Mouse (Mus musculus): ENCODE measurements around the gene Icmt.

The Icmt gene

DNA sequence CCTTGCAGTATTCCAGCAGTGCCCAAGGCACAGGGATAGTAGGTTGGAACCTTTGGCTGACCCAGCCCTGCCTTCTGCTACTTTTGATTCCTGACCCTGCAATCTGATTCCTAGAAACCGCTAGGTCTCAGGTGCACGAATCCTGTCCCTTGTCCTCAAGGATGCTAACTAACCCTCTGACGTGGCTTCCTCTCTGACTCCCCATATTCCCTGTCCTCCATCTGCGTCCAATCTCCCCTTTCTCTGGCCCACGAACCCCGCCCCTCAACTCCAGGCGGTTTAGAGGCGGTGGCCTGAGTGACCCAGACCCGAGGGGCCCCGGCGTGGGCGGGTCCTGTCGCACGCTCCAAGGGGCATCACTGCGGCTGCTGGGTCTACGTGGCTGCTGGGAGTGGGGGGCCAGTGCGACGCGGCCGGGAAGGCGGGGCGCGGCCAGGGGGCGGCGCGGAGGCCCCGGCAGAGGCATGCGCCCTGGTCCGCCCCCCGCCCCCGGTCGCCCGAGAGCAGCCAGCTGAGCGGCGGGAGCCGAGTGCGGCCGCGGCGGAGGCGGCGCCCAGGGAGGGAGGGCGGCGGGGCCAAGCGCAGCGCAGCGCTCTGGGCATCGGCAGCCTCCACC lies 23.3 kb upstream of the Icmt start, which contains the start of gene Gpr153:
TSS of gene Gpr153 (plus strand) at position 612 of the 616 bp plus-strand sequence.
- in situ Hi-C loops (cut with MboI; ENCODE audit: unreplicated experiment in 2 of 2): no loop called here

GRCm38 (mm10) chr4:152274681-152275131 lies 22.3 kb upstream of the Icmt start:
- in situ Hi-C loops (cut with MboI; ENCODE audit: unreplicated experiment in 2 of 2): loop anchor here in 1 of 2 experiments (25.0 kb wide), 2 partner anchors 287 to 1688 kb away; partner anchors contain the start of genes A430005L14Rik, Phf13 and Thap3

DNA sequence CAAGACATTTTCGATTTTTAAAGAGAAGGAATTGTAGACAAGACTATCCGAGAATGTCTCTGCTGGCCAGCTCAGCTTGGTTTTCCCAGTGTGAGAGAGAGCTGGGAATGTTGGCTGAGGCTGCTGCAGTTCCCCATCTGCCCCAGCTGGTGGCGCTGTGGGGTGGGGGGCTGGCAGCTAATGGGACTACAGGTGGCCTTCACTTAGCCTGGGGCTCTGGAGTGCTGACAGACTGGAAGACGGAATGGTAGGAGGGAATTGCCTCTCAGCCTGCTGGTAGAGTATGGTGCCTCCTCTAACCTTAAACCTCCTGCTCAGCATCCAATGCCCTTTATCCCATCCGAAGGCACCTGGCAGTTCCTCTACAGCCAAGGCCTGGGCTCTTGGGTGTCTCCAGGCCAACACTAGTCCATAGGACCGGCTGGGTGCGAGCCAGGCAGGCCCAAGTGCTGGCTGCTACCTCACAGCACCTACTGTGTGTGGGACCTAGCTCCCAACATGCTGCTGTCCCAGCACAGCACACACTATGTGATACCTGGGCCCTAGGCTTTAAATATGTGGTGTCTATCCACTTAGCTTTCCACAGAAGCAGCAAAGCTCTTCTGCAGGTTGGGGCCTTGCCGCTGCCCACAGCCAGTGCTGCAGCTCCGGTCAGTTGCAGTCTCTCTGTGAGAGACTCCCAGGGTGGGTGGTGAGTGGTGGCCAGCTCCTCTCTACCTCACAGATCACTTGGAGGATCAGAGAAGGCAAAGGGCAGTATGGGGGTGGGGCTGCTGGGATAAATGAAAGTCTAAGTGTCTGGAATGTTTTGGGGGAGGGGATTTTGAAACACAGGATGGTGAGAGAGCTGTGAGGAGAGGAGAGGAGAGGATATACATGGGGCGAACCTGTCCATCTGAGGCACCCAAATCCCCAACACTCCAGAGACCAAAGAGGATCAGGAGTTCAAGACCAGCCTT lies 20.4 kb upstream of the Icmt start:
- in situ Hi-C loops (cut with MboI; ENCODE audit: unreplicated experiment in 2 of 2): loop anchor here in 1 of 2 experiments (25.0 kb wide), 2 partner anchors 289 to 1686 kb away; partner anchors contain the start of genes A430005L14Rik, Phf13 and Thap3

GRCm38 (mm10) chr4:152277916-152278315 lies 19.1 kb upstream of the Icmt start:
- in situ Hi-C loops (cut with MboI; ENCODE audit: unreplicated experiment in 2 of 2): loop anchor here in 1 of 2 experiments (25.0 kb wide), 2 partner anchors 291 to 1684 kb away; partner anchors contain the start of genes A430005L14Rik, Phf13 and Thap3

GRCm38 (mm10) chr4:152278986-152279385 lies 18.0 kb upstream of the Icmt start:
- in situ Hi-C loops (cut with MboI; ENCODE audit: unreplicated experiment in 2 of 2): loop anchor here in 1 of 2 experiments (25.0 kb wide), 2 partner anchors 292 to 1683 kb away; partner anchors contain the start of genes A430005L14Rik, Phf13 and Thap3

- in situ Hi-C loops (cut with MboI; ENCODE audit: unreplicated experiment in 2 of 2): loop anchor here (10.0 to 25.0 kb wide), 3 partner anchors 67 to 1681 kb away; partner anchors contain the start of genes A430005L14Rik (in 1 of the 2), Phf13 (in 1 of the 2) and Thap3 (in 1 of the 2)
Measured at GRCm38 (mm10) chr4:152281601-152282000, 15.4 kb upstream of the Icmt start.

- in situ Hi-C loops (cut with MboI; ENCODE audit: unreplicated experiment in 2 of 2): loop anchor here (10.0 to 25.0 kb wide), 3 partner anchors 68 to 1680 kb away; partner anchors contain the start of genes A430005L14Rik (in 1 of the 2), Phf13 (in 1 of the 2) and Thap3 (in 1 of the 2)
Measured at GRCm38 (mm10) chr4:152282721-152283120, 14.3 kb upstream of the Icmt start.

GRCm38 (mm10) chr4:152283186-152283950 lies 13.7 kb upstream of the Icmt start:
- in situ Hi-C loops (cut with MboI; ENCODE audit: unreplicated experiment in 2 of 2): loop anchor here (10.0 to 25.0 kb wide), 3 partner anchors 69 to 1679 kb away; partner anchors contain the start of genes A430005L14Rik (in 1 of the 2), Phf13 (in 1 of the 2) and Thap3 (in 1 of the 2)

DNA sequence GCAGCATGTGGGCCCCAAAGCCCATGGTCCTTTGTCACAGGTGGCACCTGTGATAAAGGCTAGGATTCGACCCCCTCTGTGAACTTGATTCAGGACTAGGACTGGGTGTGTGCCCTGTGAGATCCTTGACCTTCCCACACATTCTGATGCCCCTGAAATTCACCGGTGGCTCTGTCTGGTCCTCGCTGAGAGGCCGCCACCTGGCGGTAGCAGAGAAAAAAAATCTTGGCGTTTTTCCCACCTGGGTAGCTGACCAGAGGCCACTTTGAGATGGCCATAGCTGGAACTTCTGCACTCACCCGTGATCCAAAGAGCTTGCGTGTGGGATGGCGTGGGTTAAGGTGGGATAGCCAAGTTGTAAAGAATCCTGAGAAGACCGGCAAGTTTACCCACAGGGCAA lies 11.5 kb upstream of the Icmt start:
- in situ Hi-C loops (cut with MboI; ENCODE audit: unreplicated experiment in 2 of 2): loop anchor here (5.0 to 25.0 kb wide), 5 partner anchors 71 to 1677 kb away; partner anchors contain the start of genes A430005L14Rik (in 1 of the 2), Phf13 (in 1 of the 2) and Thap3 (in 1 of the 2)

DNA sequence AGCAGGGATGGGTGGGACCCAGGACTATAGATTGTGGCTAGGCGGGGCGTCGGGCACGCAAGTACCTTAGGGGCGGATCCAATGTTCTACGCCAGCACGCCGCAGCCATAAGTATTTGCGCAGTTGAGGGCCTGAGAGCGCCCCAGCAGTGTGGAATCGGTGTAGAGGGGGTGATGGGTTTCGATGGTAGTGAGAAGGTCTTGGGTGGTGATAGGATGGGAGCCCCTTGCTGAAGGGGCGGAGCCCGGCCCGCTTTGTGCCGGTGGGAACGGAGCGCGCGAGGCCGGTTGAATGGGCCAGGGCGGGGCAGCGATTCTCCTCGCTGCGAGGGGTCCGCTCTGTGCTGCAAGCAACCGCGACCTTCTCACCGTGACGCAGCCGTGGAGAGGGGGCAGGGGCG lies 10.8 kb upstream of the Icmt start:
- in situ Hi-C loops (cut with MboI; ENCODE audit: unreplicated experiment in 2 of 2): loop anchor here (5.0 to 25.0 kb wide), 5 partner anchors 71 to 1676 kb away; partner anchors contain the start of genes A430005L14Rik (in 1 of the 2), Phf13 (in 1 of the 2) and Thap3 (in 1 of the 2)

DNA sequence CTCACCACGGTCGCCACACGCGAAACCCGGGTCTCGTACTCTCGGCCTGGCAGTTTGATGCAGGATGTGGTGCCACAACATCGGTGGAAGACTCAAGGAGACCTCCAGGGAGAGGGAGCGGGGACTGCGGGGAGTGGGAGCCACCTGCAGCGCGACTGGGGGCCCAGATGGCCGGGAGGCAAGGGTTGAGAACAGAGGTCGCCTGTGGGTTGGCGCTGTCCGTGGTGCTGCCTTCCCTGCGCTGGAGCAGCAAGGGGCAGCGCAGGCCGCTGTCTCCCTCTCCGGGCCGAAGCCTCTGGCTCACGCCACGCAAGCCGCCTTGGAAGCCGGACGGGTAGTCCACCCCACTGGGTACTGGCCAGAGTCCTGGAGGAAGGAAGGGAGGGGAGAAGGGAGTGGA lies 10.1 kb upstream of the Icmt start:
- in situ Hi-C loops (cut with MboI; ENCODE audit: unreplicated experiment in 2 of 2): loop anchor here (5.0 to 25.0 kb wide), 5 partner anchors 72 to 1675 kb away; partner anchors contain the start of genes A430005L14Rik (in 1 of the 2), Phf13 (in 1 of the 2) and Thap3 (in 1 of the 2)

GRCm38 (mm10) chr4:152287317-152288120 lies 9.5 kb upstream of the Icmt start:
- in situ Hi-C loops (cut with MboI; ENCODE audit: unreplicated experiment in 2 of 2): loop anchor here (5.0 to 25.0 kb wide), 5 partner anchors 73 to 1675 kb away; partner anchors contain the start of genes A430005L14Rik (in 1 of the 2), Phf13 (in 1 of the 2) and Thap3 (in 1 of the 2)

- in situ Hi-C loops (cut with MboI; ENCODE audit: unreplicated experiment in 2 of 2): loop anchor here (5.0 to 25.0 kb wide), 5 partner anchors 74 to 1674 kb away; partner anchors contain the start of genes A430005L14Rik (in 1 of the 2), Phf13 (in 1 of the 2) and Thap3 (in 1 of the 2)
Measured at GRCm38 (mm10) chr4:152288398-152288945, 8.6 kb upstream of the Icmt start.

DNA sequence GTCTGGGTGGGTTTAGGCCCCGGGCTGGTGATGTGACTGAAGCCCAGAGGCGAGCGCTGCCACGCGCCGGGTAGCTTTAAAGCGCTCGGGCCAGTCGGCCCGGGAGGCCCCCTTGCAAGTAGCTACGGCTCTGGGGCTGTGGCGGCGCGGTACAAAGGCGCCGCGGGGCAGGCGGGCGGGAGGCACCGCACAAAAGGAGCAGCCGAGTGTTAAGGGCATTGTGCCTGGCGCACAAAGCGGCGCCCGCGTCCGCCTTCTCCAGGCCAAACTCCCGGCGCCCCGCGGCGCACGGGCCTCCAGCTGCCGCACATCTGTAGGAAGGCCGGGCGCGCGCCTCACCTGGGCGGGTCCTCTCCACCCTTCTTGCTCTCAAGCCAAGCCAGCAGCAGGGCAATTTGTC lies 6.6 kb upstream of the Icmt start:
- in situ Hi-C loops (cut with MboI; ENCODE audit: unreplicated experiment in 2 of 2): loop anchor here in 1 of 2 experiments (5.0 to 25.0 kb wide), 3 partner anchors 37 to 1672 kb away; partner anchors contain the start of genes A430005L14Rik, Phf13, Rpl22 and Thap3

DNA sequence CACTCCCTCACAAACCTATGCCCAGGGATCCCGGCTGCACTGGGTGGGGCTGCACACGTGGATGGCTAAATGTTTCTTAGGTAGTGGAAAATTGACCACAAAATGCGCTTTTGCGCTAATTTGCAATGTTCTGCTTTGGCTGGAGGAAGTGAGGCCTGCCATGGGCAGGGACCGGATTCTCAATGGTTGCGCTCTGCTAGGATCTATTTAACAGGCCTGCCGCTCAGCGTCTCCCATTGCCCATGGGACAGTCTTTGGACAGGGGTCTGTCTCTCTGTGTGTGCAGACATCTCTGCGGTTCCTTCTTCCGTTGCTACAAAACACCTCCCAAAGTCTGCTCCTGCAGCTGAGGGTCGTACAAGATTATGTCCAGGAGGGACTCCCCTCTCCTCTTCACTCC lies 6.0 kb upstream of the Icmt start:
- in situ Hi-C loops (cut with MboI; ENCODE audit: unreplicated experiment in 2 of 2): loop anchor here in 1 of 2 experiments (5.0 to 25.0 kb wide), 3 partner anchors 36 to 1671 kb away; partner anchors contain the start of genes A430005L14Rik, Phf13, Rpl22 and Thap3

DNA sequence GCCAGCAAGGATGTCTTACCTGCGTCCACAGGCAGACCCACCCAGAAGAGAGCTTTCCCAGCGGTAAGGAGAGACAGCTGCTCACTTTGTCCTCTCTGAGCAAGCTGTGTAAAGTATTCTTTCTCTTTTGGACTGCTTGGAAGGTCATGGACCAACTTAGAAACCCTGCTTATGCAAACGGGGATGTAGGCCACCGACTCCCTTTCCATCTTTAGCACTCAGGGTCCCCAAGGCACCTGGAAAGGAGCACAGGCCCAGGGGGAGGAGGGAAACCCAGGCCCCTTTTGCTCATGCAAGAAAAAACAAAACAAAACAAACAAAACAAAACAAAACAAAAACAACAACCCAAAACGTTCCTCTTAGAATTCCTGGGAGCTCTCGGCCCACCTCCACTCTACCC lies 5.5 kb upstream of the Icmt start, which contains the start of gene Hes3:
TSS of gene Hes3 (minus strand) at position 101 of the 400 bp plus-strand sequence.
- in situ Hi-C loops (cut with MboI; ENCODE audit: unreplicated experiment in 2 of 2): loop anchor here in 1 of 2 experiments (5.0 to 25.0 kb wide), 3 partner anchors 36 to 1671 kb away; partner anchors contain the start of genes A430005L14Rik, Phf13, Rpl22 and Thap3

Data from v-Abl transformed pro-B cells (cell line).